Mouse (Mus musculus) stomach, postnatal 0 days (tissue): ENCODE data around the gene Coro2b. TPM values are rescaled to one million over a fixed set of nuclear protein-coding genes. Genes with fewer than 3 reads are reported as not detected.

Source experiments
- ATAC-seq: fragments of 200-750 bp; cut with Nextera tagmentation; 2 replicates; pipeline ENCODE4 v1.8.0; 2017; ENCODE audit not compliant: low FRiP score, low TSS enrichment
- DNase-seq: peaks from one replicate; pipeline ENCODE4 v3.0.0-alpha.2; 2016; ENCODE audit warnings: low spot score
- H3K27ac ChIP-seq: fragments of 300-500 bp; sonication (generic); replicated peaks from 2 replicates; pipeline ENCODE4 v1.5.1; 2014; ENCODE audit warnings: mild to moderate bottlenecking, control low read depth
- H3K27me3 ChIP-seq: fragments of 300-500 bp; sonication (generic); 2 replicates; pipeline ENCODE4 v1.6.1; 2014; ENCODE audit warnings: low read length; ENCODE audit not compliant: control insufficient read depth, insufficient read depth
- H3K36me3 ChIP-seq: fragments of 300-500 bp; sonication (generic); 2 replicates; pipeline ENCODE4 v1.6.1; 2014; ENCODE audit warnings: low read length, mixed read lengths; ENCODE audit not compliant: control insufficient read depth, insufficient read depth
- H3K4me1 ChIP-seq: fragments of 300-500 bp; sonication (generic); replicated peaks from 2 replicates; pipeline ENCODE4 v1.6.1; 2014; ENCODE audit warnings: antibody characterized with exemption; ENCODE audit not compliant: control insufficient read depth, insufficient read depth
- H3K4me2 ChIP-seq: fragments of 300-500 bp; sonication (generic); replicated peaks from 2 replicates; pipeline ENCODE4 v1.6.1; 2014; ENCODE audit warnings: low read depth, mild to moderate bottlenecking, control low read depth, moderate library complexity
- H3K4me3 ChIP-seq: fragments of 300-500 bp; sonication (generic); 2 replicates; pipeline ENCODE4 v1.5.1; 2014; ENCODE audit warnings: low read depth, low read length, control low read depth
- H3K9ac ChIP-seq: fragments of 300-500 bp; sonication (generic); 2 replicates; pipeline ENCODE4 v1.6.1; 2014; ENCODE audit warnings: mild to moderate bottlenecking, low read length, control low read depth, mixed read lengths
- H3K9me3 ChIP-seq: fragments of 300-500 bp; sonication (generic); 2 replicates; pipeline ENCODE4 v1.6.1; 2016; ENCODE audit warnings: low read length; ENCODE audit not compliant: control insufficient read depth
- CTCF ChIP-seq: IDR thresholded peaks from 2 replicates; pipeline ENCODE4 v1.5.1; 2016; ENCODE audit warnings: antibody characterized with exemption, low read depth, mild to moderate bottlenecking, moderate library complexity
- EP300 ChIP-seq: optimal IDR thresholded peaks from 2 replicates; pipeline ENCODE3; 2016; ENCODE audit warnings: antibody characterized with exemption
- WGBS: fragments of 180-500 bp; shearing (Covaris S2); extraction: QIAGEN DNeasy Blood & Tissue Kit; methylation state at CpG from one replicate; pipeline ENCODE4 v1.1.7; 2014; 5-methylcytosine and 5-hydroxymethylcytosine counted together
- polyA plus RNA-seq: library from polyadenylated mRNA; unstranded; fragments of >200 nt; fragmentation: Nextera tagmentation; extraction: Ambion mirVana; gene quantifications from 2 replicates; pipeline ENCODE4 v1.2.1, GENCODE M21; 2015

Gene Coro2b
- polyA plus RNA-seq, 1 experiment from 2014 or later = 4.9 TPM

GRCm38 (mm10) chr9:62508740-62509524 lies 27.9 kb downstream of the Coro2b start:
- Histone ChIP-seq H3K9ac (no peak overlapping the region), H3K4me2 (no peak overlapping the region), H3K4me3 (no peak overlapping the region), H3K27ac (no peak overlapping the region), H3K27me3 (no peaks in the 10 kb centered on the region), H3K9me3 (no peaks in the 10 kb centered on the region), H3K4me1 (no peaks in the 10 kb centered on the region), H3K36me3 (no peaks in the 10 kb centered on the region)
- TF ChIP-seq EP300 = no peak
- TF ChIP-seq CTCF = no peak
- DNase-seq (no peak), ATAC-seq (no peak)
- WGBS = 82% methylated on average over 10 of the region's 10 CpGs

GRCm38 (mm10) chr9:62506467-62507067 lies 30.3 kb downstream of the Coro2b start:
- Histone ChIP-seq H3K4me1 (no peaks in the 10 kb centered on the region), H3K9ac (no peak overlapping the region), H3K27me3 (no peaks in the 10 kb centered on the region), H3K4me3 (no peak overlapping the region), H3K4me2 (no peak overlapping the region), H3K27ac (no peak overlapping the region), H3K9me3 (no peaks in the 10 kb centered on the region), H3K36me3 (no peaks in the 10 kb centered on the region)
- TF ChIP-seq EP300 (no peak), CTCF (no peak)
- DNase-seq (no peak), ATAC-seq (no peak)
- WGBS = 88% methylated on average over 11 of the region's 11 CpGs

GRCm38 (mm10) chr9:62504129-62504528 lies 32.7 kb downstream of the Coro2b start:
- no peak for ATAC-seq
- 58% methylated on average over 7 of the region's 7 CpGs for WGBS
- Histone ChIP-seq H3K9me3 (no peaks in the 10 kb centered on the region), H3K27ac (no peak overlapping the region), H3K4me3 (no peak overlapping the region), H3K27me3 (no peaks in the 10 kb centered on the region), H3K36me3 (no peaks in the 10 kb centered on the region), H3K4me1 (no peaks in the 10 kb centered on the region), H3K4me2 (no peak overlapping the region), H3K9ac (no peak overlapping the region)
- no peak for DNase-seq
- TF ChIP-seq EP300 = no peak
- TF ChIP-seq CTCF = no peak

- no peak for ATAC-seq
- H3K27me3 ChIP-seq = no peaks in the 10 kb centered on the region
- no peak for TF ChIP-seq EP300
- no peak for TF ChIP-seq CTCF
- no peaks in the 10 kb centered on the region for H3K9me3 ChIP-seq
- no peak for DNase-seq
- no peak overlapping the region for H3K4me3 ChIP-seq
- H3K9ac ChIP-seq = no peak overlapping the region
- no peaks in the 10 kb centered on the region for H3K4me1 ChIP-seq
- H3K27ac ChIP-seq = no peak overlapping the region
- 58% methylated on average over 2 of the region's 2 CpGs for WGBS
- no peaks in the 10 kb centered on the region for H3K36me3 ChIP-seq
- no peak overlapping the region for H3K4me2 ChIP-seq
Observed at GRCm38 (mm10) chr9:62502361-62502760, 34.5 kb downstream of the Coro2b start.

- DNase-seq (no peak), ATAC-seq (no peak)
- Histone ChIP-seq H3K27ac (no peak overlapping the region), H3K4me2 (no peak overlapping the region), H3K27me3 (no peaks in the 10 kb centered on the region), H3K4me1 (no peaks in the 10 kb centered on the region), H3K36me3 (no peaks in the 10 kb centered on the region), H3K9ac (no peak overlapping the region), H3K9me3 (no peaks in the 10 kb centered on the region), H3K4me3 (no peak overlapping the region)
- TF ChIP-seq CTCF (no peak), EP300 (no peak)
- 92% methylated on average over 3 of the region's 3 CpGs for WGBS
Observed at GRCm38 (mm10) chr9:62501566-62501965, 35.3 kb downstream of the Coro2b start.

GRCm38 (mm10) chr9:62500007-62500406 lies 36.8 kb downstream of the Coro2b start:
- no peaks in the 10 kb centered on the region for H3K9me3 ChIP-seq
- TF ChIP-seq EP300 (no peak), CTCF (no peak)
- H3K4me1 ChIP-seq = no peaks in the 10 kb centered on the region
- H3K27me3 ChIP-seq = no peaks in the 10 kb centered on the region
- ATAC-seq (no peak), DNase-seq (no peak)
- no peak overlapping the region for H3K9ac ChIP-seq
- no peak overlapping the region for H3K27ac ChIP-seq
- H3K4me2 ChIP-seq = no peak overlapping the region
- no peak overlapping the region for H3K4me3 ChIP-seq
- 79% methylated on average over 4 of the region's 4 CpGs for WGBS
- no peaks in the 10 kb centered on the region for H3K36me3 ChIP-seq
